Mouse (Mus musculus) left cerebral cortex, adult 8-10 months (tissue): ENCODE results near the gene Epas1. TPM values are rescaled to one million over a fixed set of nuclear protein-coding genes. Genes with fewer than 3 reads are reported as not detected.

Source experiments
- DNase-seq, 2 experiments: peaks; one replicate each; pipeline ENCODE4 v3.0.0; 2022; ENCODE audit warnings: low spot score in 2 of 2
- total RNA-seq, 4 experiments: library from RNA; stranded (reverse); gene quantifications; 2 replicates each; pipeline ENCODE4 v1.2.4; 2022

Epas1 gene
- total RNA-seq, 4 experiments from 2014 or later = 92.7 to 101 (median 97.1) TPM

DNA sequence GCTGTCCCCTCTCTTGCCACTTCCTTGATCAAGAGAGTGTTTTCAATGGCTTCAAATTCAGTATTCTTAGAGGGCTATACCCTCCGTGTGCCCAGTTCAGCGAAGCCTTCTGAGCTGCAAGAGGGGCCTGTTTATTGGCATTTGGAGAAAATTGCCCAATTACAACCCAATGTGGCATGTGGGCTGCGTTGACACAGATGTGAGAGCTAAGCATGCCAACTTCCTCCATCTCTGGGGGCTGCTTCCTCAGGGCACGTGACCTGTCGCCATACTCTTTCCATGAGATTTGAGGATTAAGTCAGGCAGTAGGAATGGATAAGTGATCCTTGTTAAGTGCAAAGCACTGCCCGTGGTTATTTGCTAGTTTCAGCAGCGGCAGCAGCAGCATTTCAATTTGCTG is 34.3 kb downstream of the Epas1 start:
- DNase-seq = no peak

DNA sequence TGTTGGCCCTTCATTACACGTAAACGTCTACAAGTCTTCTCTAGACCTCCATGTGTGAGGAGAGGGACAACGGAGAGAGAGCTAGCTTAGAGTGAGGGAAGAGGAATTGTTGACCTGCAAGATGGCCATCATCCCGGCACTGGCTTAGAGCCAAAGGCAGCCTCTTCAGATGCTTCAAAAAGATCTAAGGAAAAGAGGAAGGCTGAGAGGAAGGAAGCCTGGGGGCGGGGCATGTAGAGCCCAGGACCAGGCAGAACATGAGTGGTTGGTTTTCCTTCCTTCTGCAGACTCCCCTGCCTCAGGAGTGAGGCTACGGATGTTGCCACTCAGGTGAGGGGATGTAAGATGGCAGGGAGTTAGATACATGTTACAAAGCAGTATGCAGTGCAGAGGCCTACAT is 34.8 kb downstream of the Epas1 start:
- DNase-seq = no peak

DNA sequence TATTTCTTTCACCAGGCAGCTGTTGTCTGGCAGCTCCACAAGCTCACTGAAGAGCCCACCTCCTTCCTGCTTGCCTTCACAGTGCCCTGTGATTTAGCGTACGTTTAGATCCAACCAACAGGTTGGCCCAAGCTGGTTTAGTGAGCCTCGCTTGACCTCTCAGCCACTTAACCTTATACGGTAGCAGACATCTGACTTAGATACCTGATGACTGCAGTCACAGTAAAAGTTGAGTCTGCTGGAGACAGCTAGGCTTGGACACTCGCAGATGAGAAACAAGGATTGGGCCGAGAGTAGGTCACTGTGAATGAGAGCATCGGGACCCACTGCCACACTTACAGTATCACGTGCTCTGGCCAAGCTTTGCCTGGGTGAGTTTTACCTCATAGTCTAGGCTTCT is 38.4 kb downstream of the Epas1 start:
- DNase-seq = no peak

- no peak for DNase-seq
Observed at GRCm38 (mm10) chr17:86795773-86796172, 42.3 kb downstream of the Epas1 start.

DNA sequence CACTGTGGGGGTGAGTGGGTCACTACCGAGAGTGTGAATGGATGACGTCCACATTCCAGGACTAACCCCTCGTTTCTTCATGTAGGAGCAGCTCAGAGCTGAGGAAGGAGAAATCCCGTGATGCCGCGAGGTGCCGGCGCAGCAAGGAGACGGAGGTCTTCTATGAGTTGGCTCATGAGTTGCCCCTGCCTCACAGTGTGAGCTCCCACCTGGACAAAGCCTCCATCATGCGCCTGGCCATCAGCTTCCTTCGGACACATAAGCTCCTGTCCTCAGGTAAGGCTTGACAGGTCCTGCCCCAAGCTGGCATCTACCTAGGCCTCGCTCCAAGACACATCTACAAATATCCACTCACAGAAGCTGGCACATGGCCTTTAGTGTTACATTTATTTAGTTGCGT is 43.5 kb downstream of the Epas1 start:
- DNase-seq = no peak

DNA sequence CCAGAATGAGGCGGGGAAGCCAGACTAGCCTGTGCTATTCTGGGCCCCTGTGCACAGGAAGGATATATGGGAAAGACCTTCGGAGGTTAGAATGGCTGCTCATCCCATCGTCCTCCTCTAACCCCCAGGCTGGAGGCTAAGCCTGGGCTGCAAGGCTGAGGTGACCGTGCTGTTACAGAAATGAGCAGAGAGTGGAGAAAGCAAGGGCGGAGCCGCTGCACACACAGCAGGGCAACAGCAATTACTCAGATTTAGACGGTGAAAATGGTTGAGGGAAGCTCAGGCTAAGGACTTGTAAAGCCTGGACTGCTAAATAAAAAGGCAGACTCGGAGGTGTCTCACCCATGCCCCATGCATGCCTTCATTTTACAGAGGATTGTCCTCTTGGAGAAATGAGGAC is 45.0 kb downstream of the Epas1 start:
- no peak for DNase-seq

DNA sequence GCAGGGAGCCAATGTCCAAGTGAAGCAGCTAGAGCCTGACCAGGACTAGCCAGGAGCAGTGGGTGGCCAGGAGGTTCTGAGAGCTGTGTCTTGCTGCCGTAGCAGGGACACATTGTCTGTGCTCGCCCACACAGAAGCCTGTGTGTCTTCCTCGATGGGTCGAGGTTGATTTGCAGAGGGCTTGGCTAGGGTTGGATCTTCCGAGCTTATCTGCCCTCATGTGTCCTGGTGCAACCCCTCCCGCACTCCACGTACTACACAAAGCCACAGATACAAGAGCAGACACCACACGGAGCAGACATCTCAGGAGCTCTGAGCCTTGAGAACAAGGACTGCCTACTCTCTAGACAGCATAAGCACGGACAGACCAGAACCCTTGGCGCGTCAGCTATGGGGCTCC is 45.5 kb downstream of the Epas1 start:
- DNase-seq = no peak

GRCm38 (mm10) chr17:86800535-86800934 is 47.0 kb downstream of the Epas1 start:
- DNase-seq = no peak

- no peak for DNase-seq
Observed at GRCm38 (mm10) chr17:86801213-86801815, 47.8 kb downstream of the Epas1 start.

- DNase-seq = no peak
Observed at GRCm38 (mm10) chr17:86801876-86802275, 48.4 kb downstream of the Epas1 start.

GRCm38 (mm10) chr17:86802351-86802985 is 49.0 kb downstream of the Epas1 start:
- no peak for DNase-seq

GRCm38 (mm10) chr17:86803147-86803546 is 49.6 kb downstream of the Epas1 start:
- DNase-seq = no peak

- DNase-seq = no peak
Observed at GRCm38 (mm10) chr17:86803653-86804052, 50.2 kb downstream of the Epas1 start.

DNA sequence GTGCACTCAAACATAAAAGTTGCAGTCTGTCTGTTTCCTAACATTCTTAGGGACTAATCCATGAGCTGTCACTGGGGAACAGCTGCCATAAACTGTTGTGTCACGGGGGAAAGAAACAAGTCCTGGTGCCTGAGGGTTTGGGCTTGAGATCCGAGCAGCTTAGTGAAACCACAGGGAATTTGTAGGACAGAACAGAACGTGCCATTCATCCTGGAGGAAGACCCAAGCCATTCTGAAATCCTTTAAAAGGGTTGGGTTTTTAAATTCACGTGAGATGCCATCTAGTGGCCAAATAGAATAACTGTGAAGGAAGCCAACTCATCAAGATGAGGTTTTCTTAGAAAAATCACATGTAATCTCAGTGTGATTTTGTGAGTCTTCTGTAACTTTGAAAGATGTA is 58.5 kb downstream of the Epas1 start:
- no peak for DNase-seq

- no peak for DNase-seq
Observed at GRCm38 (mm10) chr17:86814320-86814719, 60.8 kb downstream of the Epas1 start.

GRCm38 (mm10) chr17:86815016-86815865 is 61.7 kb downstream of the Epas1 start:
- DNase-seq = no peak

DNA sequence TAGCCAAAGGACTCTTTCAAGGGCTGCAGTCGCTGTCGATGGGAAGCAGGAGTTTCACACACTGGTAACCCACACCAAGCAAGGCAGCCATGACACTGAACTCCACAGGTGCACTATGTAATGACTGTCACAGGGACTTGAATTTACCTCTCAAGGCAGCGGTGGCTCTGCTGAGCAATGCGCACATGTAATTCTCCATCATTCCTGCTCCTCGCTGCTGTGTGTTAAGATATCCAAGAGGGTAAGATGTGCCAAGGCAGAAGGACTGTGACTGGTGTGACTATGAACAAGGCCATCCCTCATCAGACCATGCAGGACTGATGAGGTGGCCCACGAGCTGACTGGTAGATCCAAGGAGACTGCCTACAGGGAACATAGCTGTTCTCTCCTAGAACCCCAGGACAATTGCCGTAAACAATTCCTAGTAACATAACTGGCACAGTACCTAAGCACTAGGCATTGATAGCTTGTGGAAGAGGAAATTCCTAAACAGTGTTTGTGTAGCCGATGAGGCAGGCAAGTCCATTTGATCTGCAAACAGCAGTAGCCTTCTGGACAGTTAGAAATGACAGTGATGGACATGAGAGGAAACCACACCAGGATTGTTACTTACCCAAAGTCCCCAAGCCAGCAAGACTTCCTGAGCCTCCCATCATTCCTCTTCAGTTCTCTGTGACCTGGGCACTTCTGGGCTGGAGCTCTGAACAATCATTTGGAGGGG is 68.7 kb downstream of the Epas1 start:
- DNase-seq = no peak

- DNase-seq = no peak
Observed at GRCm38 (mm10) chr17:86824502-86825162, 71.1 kb downstream of the Epas1 start.

GRCm38 (mm10) chr17:86825163-86825902 is 71.8 kb downstream of the Epas1 start:
- no peak for DNase-seq

DNA sequence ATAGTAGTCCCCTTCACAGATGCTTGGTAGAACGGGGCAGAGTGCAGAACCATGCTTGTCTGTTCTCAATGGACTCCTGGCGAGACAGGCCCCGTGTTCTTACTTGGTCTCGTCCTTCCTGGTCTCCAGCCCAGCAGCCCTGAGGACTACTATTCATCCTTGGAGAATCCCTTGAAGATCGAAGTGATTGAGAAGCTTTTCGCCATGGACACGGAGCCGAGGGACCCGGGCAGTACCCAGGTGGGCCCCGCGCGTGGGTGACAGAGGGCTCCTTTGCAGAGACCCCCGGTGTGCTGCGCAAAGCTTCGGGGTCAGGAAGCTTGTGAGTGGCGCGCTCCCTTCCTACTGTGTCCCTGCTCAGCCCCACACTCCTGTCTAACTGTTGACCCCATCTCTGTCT is 72.9 kb downstream of the Epas1 start:
- DNase-seq = no peak
